Mouse (Mus musculus): Measurements from ENCODE around the gene Calcoco2.

GRCm38 (mm10) chr11:96050854-96051253 is 60.9 kb downstream of the Calcoco2 start:
- no peak for TF ChIP-seq CTCF (IDR thresholded peaks at IDR 0.05; ENCODE audit: low read depth)
- TF ChIP-seq EP300 (IDR thresholded peaks at IDR 0.05; ENCODE audit: low read depth) = no peak

Data from liver, postnatal 0 days (tissue).